Mouse (Mus musculus) heart, embryonic 13.5 days (tissue): Measurements from ENCODE around the gene Acvrl1. TPM values are rescaled to one million over a fixed set of nuclear protein-coding genes. Genes with fewer than 3 reads are reported as not detected.

Source experiments
- ATAC-seq: fragments of 200-750 bp; cut with Nextera tagmentation; 2 replicates; pipeline ENCODE4 v1.8.0; 2017; ENCODE audit warnings: moderate TSS enrichment; ENCODE audit not compliant: insufficient number of reproducible peaks, low FRiP score, low TSS enrichment; ENCODE audit errors: extremely low read depth
- H3K27ac ChIP-seq: fragments of 300-500 bp; sonication (generic); replicated peaks from 2 replicates; pipeline ENCODE4 v1.5.1; 2015; ENCODE audit warnings: moderate library complexity, mild to moderate bottlenecking, inconsistent platforms
- H3K27me3 ChIP-seq: fragments of 300-500 bp; sonication (generic); replicated peaks from 2 replicates; pipeline ENCODE4 v1.6.1; 2015; ENCODE audit warnings: mild to moderate bottlenecking, inconsistent platforms
- H3K36me3 ChIP-seq: fragments of 300-500 bp; sonication (generic); 2 replicates; pipeline ENCODE4 v1.6.1; 2015; ENCODE audit warnings: mild to moderate bottlenecking, inconsistent platforms
- H3K4me1 ChIP-seq: fragments of 300-500 bp; sonication (generic); 2 replicates; pipeline ENCODE4 v1.6.1; 2015; ENCODE audit warnings: inconsistent platforms
- H3K4me2 ChIP-seq: fragments of 300-500 bp; sonication (generic); 2 replicates; pipeline ENCODE4 v1.6.1; 2015; ENCODE audit warnings: inconsistent platforms, mild to moderate bottlenecking, moderate library complexity
- H3K4me3 ChIP-seq: fragments of 300-500 bp; sonication (generic); 2 replicates; pipeline ENCODE4 v1.5.1; 2015; ENCODE audit warnings: moderate library complexity, mild to moderate bottlenecking, inconsistent platforms
- H3K9ac ChIP-seq: fragments of 300-500 bp; sonication (generic); 2 replicates; pipeline ENCODE4 v1.6.1; 2015; ENCODE audit warnings: inconsistent platforms, mild to moderate bottlenecking, moderate library complexity
- H3K9me3 ChIP-seq: fragments of 300-500 bp; sonication (generic); 2 replicates; pipeline ENCODE4 v1.6.1; 2016; ENCODE audit warnings: inconsistent platforms
- WGBS: fragments of 180-500 bp; shearing (Covaris S2); methylation state at CpG from one replicate; pipeline ENCODE4 v1.1.7; 2015; ENCODE audit warnings: mixed read lengths; 5-methylcytosine and 5-hydroxymethylcytosine counted together
- polyA plus RNA-seq: library from polyadenylated mRNA; unstranded; fragments of >200 nt; fragmentation: Nextera tagmentation; extraction: Ambion mirVana; gene quantifications from 2 replicates; pipeline ENCODE4 v1.2.1, GENCODE M21; 2015

Acvrl1 gene
- polyA plus RNA-seq, 1 experiment from 2014 or later = 7.0 TPM

DNA sequence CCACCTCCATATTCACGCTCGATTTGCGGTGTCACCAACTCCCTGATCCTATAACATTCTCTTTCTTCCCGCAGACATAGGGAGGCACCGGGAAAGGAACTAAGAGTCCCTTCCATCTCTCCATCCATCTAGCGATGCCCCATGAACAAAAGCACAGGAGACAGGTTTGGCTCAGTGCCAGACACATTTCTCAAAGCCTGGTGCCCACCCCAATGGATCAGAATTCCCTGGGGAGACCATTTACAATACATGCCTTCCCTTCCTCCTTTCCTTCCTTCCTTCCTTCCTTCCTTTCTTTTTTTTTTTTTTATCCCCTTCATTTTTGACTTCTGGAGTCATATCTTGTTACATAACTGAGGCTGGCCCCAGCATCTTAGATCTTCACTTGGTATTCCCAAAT is 3.7 kb downstream of the Acvrl1 start:
- Histone ChIP-seq H3K4me2 (peak overlapping the region; percentile 39), H3K4me1 (peaks cover 62% of the 10 kb centered on the region), H3K9me3 (no peaks in the 10 kb centered on the region), H3K27ac (no peak overlapping the region), H3K27me3 (peaks cover 86% of the 10 kb centered on the region), H3K36me3 (peaks cover 2% of the 10 kb centered on the region; the same call in 1 of the 2 replicates), H3K9ac (no peak overlapping the region), H3K4me3 (no peak overlapping the region)
- 43% methylated on average over 6 of the region's 6 CpGs for WGBS
- no peak for ATAC-seq

- Histone ChIP-seq H3K4me1 (peaks cover 57% of the 10 kb centered on the region), H3K27ac (peak overlapping the region; percentile 45; the same call in 1 of the 2 replicates), H3K9me3 (no peaks in the 10 kb centered on the region), H3K4me2 (no peak overlapping the region), H3K36me3 (peaks cover 7% of the 10 kb centered on the region), H3K27me3 (peaks cover 83% of the 10 kb centered on the region), H3K9ac (no peak overlapping the region), H3K4me3 (no peak overlapping the region)
- ATAC-seq = no peak
- 63% methylated on average over 6 of the region's 6 CpGs for WGBS
These were observed 4.4 kb downstream of the Acvrl1 start for GRCm38 (mm10) chr15:101132761-101133160.

- no peak for ATAC-seq
- H3K4me2 ChIP-seq = peak overlapping the region; percentile 32
- peak overlapping the region; percentile 2; the same call in 1 of the 2 replicates for H3K4me3 ChIP-seq
- H3K27ac ChIP-seq = peak overlapping the region; percentile 34
- H3K9ac ChIP-seq = peak overlapping the region; percentile 19; the same call in 1 of the 2 replicates
- peaks cover 7% of the 10 kb centered on the region for H3K36me3 ChIP-seq
- 28% methylated on average over 15 of the region's 15 CpGs for WGBS
- H3K4me1 ChIP-seq = peaks cover 56% of the 10 kb centered on the region
- H3K27me3 ChIP-seq = peaks cover 74% of the 10 kb centered on the region
- no peaks in the 10 kb centered on the region for H3K9me3 ChIP-seq
These were observed 5.8 kb downstream of the Acvrl1 start for GRCm38 (mm10) chr15:101133993-101134704.

- WGBS = 50% methylated on average over 8 of the region's 8 CpGs
- Histone ChIP-seq H3K36me3 (peaks cover 7% of the 10 kb centered on the region), H3K9ac (no peak overlapping the region), H3K27me3 (peaks cover 62% of the 10 kb centered on the region), H3K9me3 (no peaks in the 10 kb centered on the region), H3K4me3 (peak overlapping the region; percentile 2), H3K27ac (no peak overlapping the region), H3K4me1 (peaks cover 60% of the 10 kb centered on the region), H3K4me2 (peak overlapping the region; percentile 32)
- ATAC-seq = no peak
These were observed 7.1 kb downstream of the Acvrl1 start for GRCm38 (mm10) chr15:101135405-101135804.

GRCm38 (mm10) chr15:101137455-101137854 is 9.1 kb downstream of the Acvrl1 start:
- no peaks in the 10 kb centered on the region for H3K9me3 ChIP-seq
- peaks cover 60% of the 10 kb centered on the region for H3K4me1 ChIP-seq
- peaks cover 7% of the 10 kb centered on the region for H3K36me3 ChIP-seq
- no peak overlapping the region for H3K27ac ChIP-seq
- WGBS = 80% methylated on average over 11 of the region's 11 CpGs
- peaks cover 46% of the 10 kb centered on the region for H3K27me3 ChIP-seq
- no peak overlapping the region for H3K4me3 ChIP-seq
- ATAC-seq = no peak
- no peak overlapping the region for H3K9ac ChIP-seq
- H3K4me2 ChIP-seq = no peak overlapping the region

GRCm38 (mm10) chr15:101138675-101139074 is 10.4 kb downstream of the Acvrl1 start:
- no peaks in the 10 kb centered on the region for H3K9me3 ChIP-seq
- 57% methylated on average over 3 of the region's 3 CpGs for WGBS
- H3K36me3 ChIP-seq = peaks cover 7% of the 10 kb centered on the region
- no peak for ATAC-seq
- H3K4me2 ChIP-seq = no peak overlapping the region
- no peak overlapping the region for H3K27ac ChIP-seq
- peaks cover 35% of the 10 kb centered on the region for H3K27me3 ChIP-seq
- H3K4me1 ChIP-seq = peaks cover 62% of the 10 kb centered on the region
- H3K9ac ChIP-seq = peak overlapping the region; percentile 3; the same call in 1 of the 2 replicates
- H3K4me3 ChIP-seq = no peak overlapping the region

- H3K36me3 ChIP-seq = peaks cover 7% of the 10 kb centered on the region
- ATAC-seq = no peak
- 12% methylated on average over 12 of the region's 12 CpGs for WGBS
- H3K4me2 ChIP-seq = peak overlapping the region; percentile 18
- no peak overlapping the region for H3K4me3 ChIP-seq
- peaks cover 25% of the 10 kb centered on the region for H3K27me3 ChIP-seq
- H3K4me1 ChIP-seq = peaks cover 64% of the 10 kb centered on the region
- peak overlapping the region; percentile 48 for H3K27ac ChIP-seq
- no peaks in the 10 kb centered on the region for H3K9me3 ChIP-seq
- peak overlapping the region; percentile 61 for H3K9ac ChIP-seq
These were observed 11.6 kb downstream of the Acvrl1 start for GRCm38 (mm10) chr15:101139885-101140284.

- Histone ChIP-seq H3K36me3 (peaks cover 7% of the 10 kb centered on the region), H3K4me1 (peaks cover 69% of the 10 kb centered on the region), H3K9ac (peak overlapping the region; percentile 61), H3K9me3 (no peaks in the 10 kb centered on the region), H3K27ac (0 out of 2 replicates have a peak overlapping the region, but pooled peaks have one; percentile 48), H3K27me3 (peaks cover 18% of the 10 kb centered on the region), H3K4me2 (peak overlapping the region; percentile 40), H3K4me3 (no peak overlapping the region; the same call in 1 of the 2 replicates)
- no peak for ATAC-seq
- WGBS = 22% methylated on average over 6 of the region's 6 CpGs
These were observed 12.3 kb downstream of the Acvrl1 start for GRCm38 (mm10) chr15:101140587-101140986.

DNA sequence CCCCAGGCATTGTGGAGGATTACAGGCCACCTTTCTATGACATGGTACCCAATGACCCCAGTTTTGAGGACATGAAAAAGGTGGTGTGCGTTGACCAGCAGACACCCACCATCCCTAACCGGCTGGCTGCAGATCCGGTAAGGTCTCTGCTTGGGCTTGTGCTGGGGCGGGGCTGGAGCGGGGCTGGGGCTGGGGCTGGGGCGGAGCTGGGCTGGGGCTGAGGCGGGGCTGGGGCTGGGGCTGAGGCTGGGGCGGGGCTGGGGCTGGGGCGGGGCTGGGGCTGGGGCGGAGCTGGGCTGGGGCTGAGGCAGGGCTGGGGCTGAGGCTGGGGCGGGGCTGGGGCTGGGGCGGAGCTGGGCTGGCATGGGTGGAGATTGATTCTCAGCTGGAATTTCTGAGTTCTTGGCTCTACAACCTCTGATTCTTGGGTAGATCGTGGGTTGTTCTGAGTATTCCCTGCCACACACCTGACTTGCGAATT is 12.8 kb downstream of the Acvrl1 start:
- peaks cover 74% of the 10 kb centered on the region for H3K4me1 ChIP-seq
- WGBS = 4% methylated on average over 12 of the region's 14 CpGs
- ATAC-seq = peak; percentile 53; the same call in 1 of the 2 replicates
- peaks cover 7% of the 10 kb centered on the region for H3K36me3 ChIP-seq
- no peaks in the 10 kb centered on the region for H3K9me3 ChIP-seq
- H3K27ac ChIP-seq = 0 out of 2 replicates have a peak overlapping the region, but pooled peaks have one; percentile 4
- H3K4me2 ChIP-seq = peak overlapping the region; percentile 40
- H3K27me3 ChIP-seq = peaks cover 13% of the 10 kb centered on the region
- peak overlapping the region; percentile 52; the same call in 1 of the 2 replicates for H3K9ac ChIP-seq
- H3K4me3 ChIP-seq = no peak overlapping the region; the same call in 1 of the 2 replicates

DNA sequence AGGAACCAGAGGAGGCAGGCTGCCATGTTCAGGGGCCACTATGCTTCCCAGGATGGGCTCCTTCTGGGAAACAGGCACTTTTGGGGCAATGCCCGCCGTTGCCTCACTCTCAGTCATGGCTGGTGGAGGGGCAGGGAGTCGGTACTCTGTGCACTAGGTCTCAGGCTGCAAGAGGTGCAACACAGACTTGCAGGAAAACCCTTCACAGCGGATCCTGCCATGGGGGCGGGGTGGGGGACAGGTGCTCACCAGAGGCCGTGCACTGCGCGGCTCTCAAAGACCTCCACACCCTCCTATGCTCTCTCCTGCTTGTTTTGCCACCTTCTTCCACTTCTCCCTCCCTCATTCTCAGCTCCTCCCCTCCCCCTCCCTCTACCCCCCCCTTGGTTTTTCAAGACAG is 14.3 kb downstream of the Acvrl1 start:
- H3K27ac ChIP-seq = peak overlapping the region; percentile 75; the same call in 1 of the 2 replicates
- ATAC-seq = no peak
- no peak overlapping the region for H3K4me2 ChIP-seq
- peaks cover 90% of the 10 kb centered on the region for H3K4me1 ChIP-seq
- H3K4me3 ChIP-seq = no peak overlapping the region
- H3K9me3 ChIP-seq = no peaks in the 10 kb centered on the region
- 50% methylated on average over 8 of the region's 8 CpGs for WGBS
- no peaks in the 10 kb centered on the region for H3K36me3 ChIP-seq
- H3K27me3 ChIP-seq = peaks cover 3% of the 10 kb centered on the region
- no peak overlapping the region for H3K9ac ChIP-seq

- Histone ChIP-seq H3K9me3 (no peaks in the 10 kb centered on the region), H3K4me1 (peaks cover 92% of the 10 kb centered on the region), H3K27ac (peak overlapping the region; percentile 75), H3K4me2 (peak overlapping the region; percentile 49), H3K9ac (peak overlapping the region; percentile 63), H3K27me3 (no peaks in the 10 kb centered on the region), H3K4me3 (no peak overlapping the region), H3K36me3 (no peaks in the 10 kb centered on the region)
- ATAC-seq = peak; percentile 22; the same call in 1 of the 2 replicates
- 13% methylated on average over 8 of the region's 8 CpGs for WGBS
These were observed 15.2 kb downstream of the Acvrl1 start for GRCm38 (mm10) chr15:101143494-101143893.
